Mouse (Mus musculus) adrenal gland, postnatal 14 days (tissue): ENCODE results near the gene Runx3. TPM values are rescaled to one million over a fixed set of nuclear protein-coding genes. Genes with fewer than 3 reads are reported as not detected.
"Not testable (repeated sequence)": the region's sequence is repeated elsewhere in the genome, so short reads cannot be mapped to it uniquely, and the experiment has no call there.

Source experiments
- DNase-seq: peaks from one replicate; pipeline ENCODE4 v3.0.0; 2021; ENCODE audit warnings: mixed read lengths
- total RNA-seq: library from RNA; stranded (reverse); gene quantifications from 2 replicates; pipeline ENCODE4 v1.2.3, GENCODE M21; 2021

Gene Runx3
- total RNA-seq, 1 experiment from 2014 or later: 1.7 TPM

DNA sequence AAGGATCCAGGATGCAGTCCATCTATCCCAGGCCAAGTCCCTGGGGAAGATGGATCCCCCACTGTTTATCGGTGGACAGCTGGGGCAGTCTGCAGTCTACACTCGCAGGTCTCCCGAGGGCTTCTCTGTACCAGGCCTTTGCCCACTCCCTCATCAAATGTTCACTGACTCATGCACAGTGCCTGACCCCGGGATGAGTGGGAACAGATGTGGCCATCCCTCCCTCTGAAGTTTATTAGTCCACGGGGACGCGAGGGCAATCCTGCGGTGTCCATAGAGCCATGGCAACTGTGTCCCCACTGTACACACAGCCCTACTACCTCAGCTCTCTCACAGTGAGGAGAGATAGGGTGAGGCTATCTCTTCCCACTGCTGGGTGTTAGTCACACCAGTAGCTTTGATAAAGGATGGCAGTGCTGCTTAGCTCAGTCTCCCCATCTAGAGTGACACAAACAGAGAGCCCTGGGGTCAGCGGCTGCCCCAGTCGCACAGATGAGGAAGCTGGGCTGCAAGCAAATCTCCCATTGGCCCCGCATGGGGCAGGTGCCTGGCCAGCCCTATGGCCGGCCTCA, 50.9 kb downstream of the Runx3 start:
- DNase-seq: no peak

DNA sequence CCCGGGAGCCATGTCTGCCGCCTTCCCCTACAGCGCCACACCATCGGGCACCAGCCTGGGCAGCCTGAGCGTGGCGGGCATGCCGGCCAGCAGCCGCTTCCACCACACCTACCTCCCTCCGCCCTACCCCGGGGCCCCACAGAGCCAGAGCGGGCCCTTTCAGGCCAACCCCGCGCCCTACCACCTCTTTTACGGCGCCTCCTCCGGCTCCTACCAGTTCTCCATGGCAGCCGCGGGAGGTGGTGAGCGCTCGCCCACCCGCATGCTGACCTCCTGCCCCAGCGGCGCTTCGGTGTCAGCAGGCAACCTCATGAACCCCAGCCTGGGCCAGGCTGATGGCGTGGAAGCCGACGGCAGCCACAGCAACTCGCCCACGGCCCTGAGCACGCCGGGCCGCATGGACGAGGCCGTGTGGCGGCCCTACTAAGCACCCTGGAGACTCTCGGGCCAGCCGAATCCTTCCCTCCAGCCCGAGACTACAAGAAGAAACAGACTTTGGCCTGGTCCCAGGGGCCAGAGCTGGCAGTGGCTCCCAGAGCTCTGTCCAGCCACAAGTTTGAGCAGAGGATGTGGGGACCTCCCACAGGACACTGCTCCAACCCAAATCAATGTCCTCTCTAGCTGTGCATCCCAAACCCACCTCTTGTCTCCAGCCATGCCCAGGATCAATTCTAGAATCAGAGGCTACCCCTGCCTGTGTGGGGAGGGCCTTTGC, 55.1 kb downstream of the Runx3 start:
- peak; percentile 28 for DNase-seq

DNA sequence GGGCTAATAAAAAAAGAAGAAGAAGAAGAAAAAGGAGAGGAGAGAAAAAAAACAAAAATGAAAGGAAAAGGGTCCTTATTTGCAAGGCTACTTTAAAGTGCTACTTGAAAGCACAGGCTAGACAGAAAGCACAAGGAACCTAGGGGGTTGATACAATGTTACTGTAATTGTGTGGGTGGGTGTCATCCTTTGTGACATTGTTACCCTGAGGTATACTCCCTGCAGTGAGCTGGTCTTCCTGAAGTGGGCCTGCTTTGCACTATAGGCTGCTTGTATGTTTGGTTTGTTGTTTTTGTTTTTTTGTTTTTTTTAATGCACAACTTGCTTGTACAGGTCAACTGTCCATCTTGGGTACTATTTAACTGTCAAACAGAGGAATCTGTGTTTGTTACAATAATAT, 57.1 kb downstream of the Runx3 start:
- DNase-seq: no peak

DNA sequence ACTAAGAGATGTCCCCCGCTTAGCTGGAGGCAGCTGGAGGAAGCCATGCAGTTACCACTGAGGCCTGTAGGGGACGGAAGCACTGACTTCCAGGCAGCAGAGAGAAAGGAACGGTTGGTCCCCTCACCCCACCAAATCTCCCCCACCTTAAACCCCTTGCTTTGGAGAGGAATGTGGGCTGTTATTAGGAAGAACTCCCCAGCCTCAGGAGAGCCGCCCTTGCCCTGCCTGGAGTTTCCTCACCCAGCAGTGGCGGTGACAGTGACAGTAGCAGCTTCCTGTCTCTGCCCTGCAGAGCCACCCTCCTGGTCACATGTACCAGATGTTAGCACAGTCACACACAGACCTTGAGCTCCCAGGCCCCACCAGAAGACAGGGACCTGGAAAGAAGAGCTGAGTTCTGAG, 58.6 kb downstream of the Runx3 start:
- DNase-seq: peak; percentile 67

DNA sequence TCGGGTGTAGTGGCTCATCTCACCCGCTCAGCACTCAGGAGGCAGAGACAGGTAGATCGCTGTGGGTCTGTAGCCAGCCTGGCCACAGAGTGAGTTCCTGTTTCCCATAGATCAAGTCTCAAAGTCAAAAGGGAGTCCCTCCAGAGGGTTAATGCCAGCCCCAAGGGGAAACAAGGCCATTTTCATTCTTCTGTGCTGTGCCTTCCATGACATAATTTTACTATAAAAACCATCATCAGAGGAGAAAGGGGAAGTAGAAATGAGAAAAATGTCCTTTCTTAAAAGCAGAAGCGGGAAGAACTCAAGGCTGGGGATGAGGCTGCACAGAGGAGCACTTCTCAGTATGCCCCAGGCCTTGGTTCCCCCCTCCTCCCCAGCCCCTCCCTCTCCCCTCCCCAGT, 61.4 kb downstream of the Runx3 start:
- DNase-seq: no peak

GRCm38 (mm10) chr4:135184277-135184676, 63.8 kb downstream of the Runx3 start:
- DNase-seq: not testable (repeated sequence)

DNA sequence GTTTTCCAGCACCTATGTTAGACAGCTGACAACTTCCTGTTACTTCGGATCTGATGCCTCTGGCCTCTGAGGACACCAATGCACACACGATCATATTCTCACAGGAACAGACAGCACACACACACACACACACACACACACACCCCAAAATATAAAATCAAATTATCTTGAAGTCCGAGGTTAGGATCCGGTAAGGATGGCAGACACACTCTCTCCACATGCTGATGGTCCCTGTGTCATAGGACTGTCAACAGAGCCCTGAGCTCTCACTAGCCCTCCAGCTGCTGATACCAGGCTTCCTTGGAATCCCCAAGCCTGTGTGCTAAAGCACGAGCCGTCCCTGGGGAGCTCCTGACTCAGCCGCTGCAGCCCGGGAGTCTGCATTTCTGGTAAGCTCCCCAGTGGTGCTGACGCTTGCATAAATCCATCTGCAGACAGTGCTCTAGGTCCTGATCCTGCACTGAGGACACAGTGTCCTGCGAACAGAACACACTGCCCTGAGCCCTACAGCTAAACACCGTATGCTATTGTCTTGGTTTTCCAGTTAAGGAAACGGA, 69.1 kb downstream of the Runx3 start:
- DNase-seq: peak; percentile 45

DNA sequence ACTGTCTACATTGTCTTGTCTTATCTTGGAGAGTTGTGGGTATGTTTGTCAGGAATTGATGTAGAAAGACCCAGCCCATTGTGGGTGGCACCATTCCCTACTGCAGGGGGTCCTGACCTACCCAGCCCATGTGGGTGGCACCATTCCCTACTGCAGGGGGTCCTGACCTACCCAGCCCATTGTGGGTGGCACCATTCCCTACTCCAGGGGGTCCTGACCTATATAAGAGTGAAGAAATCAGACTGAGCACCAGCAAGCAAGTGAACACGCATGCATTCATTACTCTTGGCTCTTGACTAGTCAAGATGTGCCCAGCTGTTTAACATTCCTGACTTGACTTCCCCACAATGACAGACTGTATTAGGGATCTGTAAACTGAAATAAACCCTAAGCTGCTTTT, 69.9 kb downstream of the Runx3 start:
- no peak for DNase-seq

- no peak for DNase-seq
These were observed 70.7 kb downstream of the Runx3 start for GRCm38 (mm10) chr4:135191185-135191584.

DNA sequence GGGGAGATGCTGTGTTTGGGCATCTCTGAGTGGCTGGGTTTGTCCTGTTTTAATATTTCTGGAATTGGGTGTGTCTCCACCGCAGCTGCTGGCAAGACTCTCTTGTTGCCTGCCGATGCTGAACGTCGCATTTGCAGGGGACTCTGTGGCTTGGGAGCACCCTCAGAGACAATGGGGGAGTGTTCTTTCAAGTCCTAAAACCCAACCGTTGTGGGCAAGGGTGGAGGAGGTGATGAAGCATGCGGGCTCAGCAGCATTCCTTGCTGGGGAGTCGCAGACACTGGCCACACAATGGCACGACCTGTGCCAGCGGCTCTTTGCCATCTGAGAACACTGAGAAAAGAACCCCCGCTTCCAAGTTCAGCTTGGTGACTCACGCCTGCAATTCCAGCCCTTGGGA, 71.2 kb downstream of the Runx3 start:
- no peak for DNase-seq

DNA sequence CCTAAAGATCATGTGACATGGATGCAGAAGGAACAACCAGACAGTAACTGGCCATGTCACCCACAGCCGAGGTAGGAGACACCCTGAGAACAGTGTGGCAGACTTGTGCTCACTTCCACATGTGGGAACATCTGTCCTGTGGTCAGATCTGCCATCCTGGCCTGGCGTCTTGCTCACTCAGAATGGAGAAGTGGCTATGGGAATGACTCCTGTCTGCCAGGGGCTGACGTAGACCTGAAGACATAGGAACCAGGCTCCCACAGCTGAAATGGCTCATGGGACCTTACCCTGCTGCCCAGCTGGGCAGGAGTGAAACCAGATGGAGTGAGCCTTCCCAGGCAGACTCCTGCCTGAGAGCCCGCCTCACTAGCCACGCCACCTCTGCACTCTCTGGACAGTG, 72.4 kb downstream of the Runx3 start:
- DNase-seq: no peak

DNA sequence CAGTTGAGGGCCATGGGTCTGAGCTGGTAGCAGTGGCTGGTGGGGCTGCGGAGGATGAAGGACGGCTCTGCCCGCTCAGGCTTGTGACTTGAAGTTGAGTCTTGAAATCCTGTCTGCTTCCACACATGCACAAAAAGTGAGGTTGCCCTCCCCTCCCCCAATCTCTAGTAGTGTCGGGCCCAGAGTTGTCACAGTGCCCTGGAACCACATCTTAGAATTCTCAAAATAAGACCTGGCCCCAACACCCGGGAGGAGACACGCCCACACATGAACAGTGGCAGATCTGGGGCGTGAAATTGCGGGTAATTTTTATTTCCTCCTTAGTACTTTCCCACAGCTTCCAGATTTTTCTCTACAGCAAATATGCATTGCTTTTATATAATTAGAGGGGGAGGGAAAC, 77.4 kb downstream of the Runx3 start:
- no peak for DNase-seq

GRCm38 (mm10) chr4:135201771-135202170, 81.3 kb downstream of the Runx3 start:
- DNase-seq: no peak

DNA sequence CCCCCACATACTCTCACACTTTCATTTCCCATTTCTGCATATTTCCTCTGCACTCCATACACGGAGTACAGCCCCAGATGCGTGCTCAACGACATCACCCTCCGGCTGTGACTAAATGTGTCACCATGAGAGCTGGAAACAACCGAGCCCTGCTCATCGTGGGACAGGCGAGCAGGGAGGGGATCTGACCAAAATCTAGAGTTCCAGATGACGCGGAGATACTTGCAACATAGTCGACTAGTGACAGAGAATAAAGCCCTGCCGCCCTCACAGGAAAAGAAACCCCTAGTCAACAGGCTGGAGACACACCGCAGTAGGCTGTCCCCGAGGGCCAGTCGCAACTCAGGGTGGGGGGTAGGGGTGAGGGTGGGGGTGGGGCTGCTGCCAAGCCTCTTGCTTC, 82.8 kb downstream of the Runx3 start:
- DNase-seq: peak; percentile 67

DNA sequence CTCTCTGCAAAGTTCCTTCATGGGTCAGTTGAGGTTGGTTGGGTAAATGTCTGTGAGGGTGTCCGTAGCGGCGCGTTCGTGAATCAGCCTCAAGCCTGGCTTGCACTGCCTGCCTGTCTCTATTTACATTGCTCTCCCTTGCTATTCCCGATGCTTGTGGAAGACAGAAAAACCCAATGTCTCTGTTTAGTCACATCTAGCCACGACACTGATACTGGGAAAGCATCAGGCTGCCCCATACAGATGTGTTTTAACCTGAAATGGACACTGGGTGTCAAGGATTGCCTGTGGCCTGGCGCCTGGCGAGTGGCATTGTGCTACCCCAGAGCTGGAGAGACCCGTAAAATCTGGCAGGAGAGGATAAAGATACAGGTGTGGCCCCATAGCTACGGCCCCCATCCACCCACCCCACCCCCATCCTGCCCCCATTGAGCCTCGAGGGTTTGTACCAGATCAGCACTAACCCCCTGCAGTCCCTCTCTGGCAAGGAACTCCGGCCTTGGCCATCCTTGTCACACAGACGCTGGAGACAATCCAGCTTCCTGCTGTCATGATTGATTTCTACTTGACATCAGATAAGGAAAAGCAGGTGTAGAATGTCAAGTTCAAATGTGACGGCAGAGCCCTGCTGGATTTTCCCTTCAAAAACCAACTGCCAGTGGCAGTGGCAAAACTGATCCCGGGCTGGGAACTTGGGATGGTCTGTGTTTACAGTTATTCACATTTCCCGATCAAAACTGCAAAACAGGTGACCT, 83.5 kb downstream of the Runx3 start:
- DNase-seq: peak; percentile 69

DNA sequence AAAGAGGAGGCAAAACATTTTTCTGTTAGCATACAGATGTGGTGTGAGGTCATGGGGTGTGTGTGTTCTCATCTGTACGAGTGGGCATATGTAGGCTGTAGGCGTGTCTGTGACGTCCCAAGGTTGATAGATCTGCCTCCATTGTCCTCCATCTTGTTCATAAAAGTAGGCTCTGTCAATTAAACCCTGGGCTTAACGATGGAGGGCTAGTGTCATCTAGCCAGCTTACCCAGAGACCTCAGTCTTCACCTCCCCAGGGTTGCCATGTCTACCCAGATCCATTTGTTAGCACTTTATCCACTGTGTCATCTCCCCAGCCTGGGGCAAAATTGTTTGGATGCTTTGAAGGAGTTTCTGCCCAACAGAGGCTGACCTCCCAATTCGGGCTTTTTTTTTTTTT, 84.2 kb downstream of the Runx3 start:
- no peak for DNase-seq

- DNase-seq: no peak
These were observed 84.8 kb downstream of the Runx3 start for GRCm38 (mm10) chr4:135205254-135205653.

DNA sequence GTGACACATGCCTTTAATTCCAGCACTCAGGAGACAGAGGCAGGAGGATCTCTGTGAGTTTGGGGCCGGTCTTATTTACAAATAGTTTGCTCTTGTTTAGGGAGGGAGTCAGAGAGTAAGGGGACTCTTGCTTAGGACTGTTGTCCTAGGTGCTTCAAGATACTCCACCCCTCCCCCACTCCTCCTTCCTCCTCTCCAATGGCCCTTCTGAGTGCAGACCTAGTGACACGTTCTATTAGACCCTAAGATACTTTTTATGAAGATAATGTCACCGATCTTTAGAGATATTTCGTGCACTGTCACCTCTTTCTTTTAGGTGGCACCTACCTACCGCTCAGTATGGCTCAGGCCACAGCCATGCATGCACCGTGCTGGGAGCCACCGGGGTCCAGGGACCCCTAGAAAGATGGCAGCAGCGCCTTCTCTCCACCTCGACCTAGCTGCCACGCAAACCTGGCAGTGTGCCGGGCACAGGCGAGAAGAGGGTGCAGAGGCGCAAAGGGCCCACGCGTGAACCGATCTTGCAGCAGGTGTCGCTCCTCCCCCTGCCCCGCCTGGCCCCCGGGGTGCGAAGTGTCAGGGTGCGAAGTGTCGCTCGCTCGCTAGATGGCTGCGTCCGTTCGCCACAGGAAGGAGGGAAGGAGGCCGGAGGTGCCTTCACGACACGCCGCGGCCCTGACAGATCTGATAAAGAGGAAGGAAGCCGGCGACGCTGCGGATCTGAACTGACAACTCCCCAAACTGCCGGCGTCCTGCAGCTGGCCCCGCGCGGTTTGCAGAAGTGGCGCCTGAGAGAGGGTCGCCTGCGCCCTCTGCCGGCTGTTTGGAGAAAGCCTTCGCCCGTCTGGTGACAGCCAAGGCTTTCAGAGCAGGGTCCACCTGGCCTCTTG, 85.5 kb downstream of the Runx3 start:
- peak; percentile 93 for DNase-seq

DNA sequence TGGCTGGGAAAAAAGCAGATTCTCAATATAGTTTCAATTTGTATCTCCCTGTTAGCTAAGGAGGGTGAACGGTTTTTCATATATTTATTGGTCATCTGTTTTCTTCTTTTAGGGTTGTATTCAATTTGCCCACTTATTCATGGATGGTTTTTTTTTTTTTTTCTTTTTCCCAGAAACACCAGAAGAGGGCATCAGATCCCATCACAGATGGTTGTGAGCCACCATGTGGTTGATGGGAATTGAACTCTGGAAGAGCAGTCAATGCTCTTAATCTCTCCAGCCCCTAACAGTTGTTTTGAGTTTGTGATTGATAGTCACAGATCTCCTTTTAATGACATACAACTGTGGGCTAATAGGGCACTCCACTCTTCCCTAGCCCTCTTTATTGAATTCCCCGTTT, 89.4 kb downstream of the Runx3 start:
- DNase-seq: no peak

GRCm38 (mm10) chr4:135219652-135220051, 99.2 kb downstream of the Runx3 start:
- peak; percentile 89 for DNase-seq

DNA sequence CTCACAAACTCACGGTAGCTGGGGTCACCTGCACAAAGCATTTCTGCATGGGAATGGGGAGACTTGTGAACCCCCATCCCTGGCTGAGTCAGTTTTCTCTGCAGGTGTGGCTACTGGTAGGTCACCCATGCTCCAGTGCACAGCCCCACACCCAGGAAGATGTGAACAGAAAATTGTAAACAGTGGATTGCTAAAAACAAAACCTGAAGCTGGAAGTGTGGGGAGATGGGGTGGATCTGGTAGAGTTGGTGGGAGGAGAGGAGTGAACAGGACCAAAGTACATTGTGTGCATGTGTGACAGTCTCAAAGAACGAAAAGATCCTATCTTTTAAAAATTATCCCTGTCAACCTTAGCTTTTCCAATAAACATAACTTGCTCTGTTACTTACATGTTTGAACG, 100.2 kb downstream of the Runx3 start:
- no peak for DNase-seq
